Mouse (Mus musculus): ENCODE measurements around the gene Sept9. TPM values are rescaled to one million over a fixed set of nuclear protein-coding genes. Genes with fewer than 3 reads are reported as not detected.
A peak's percentile ranks its signal among the peaks of the same experiment; 100 is the strongest.
"Not testable (repeated sequence)": the region's sequence is repeated elsewhere in the genome, so short reads cannot be mapped to it uniquely, and the experiment has no call there.

Gene Sept9
- polyA plus RNA-seq, 1 experiment from 2014 or later, result 179 TPM

- Histone ChIP-seq H3K27ac (0 out of 2 replicates have a peak overlapping the region, but pooled peaks have one; percentile 15), H3K36me3 (peaks cover 22% of the 10 kb centered on the region), H3K4me2 (replicated peaks) (no peak overlapping the region), H3K4me1 (peaks cover 83% of the 10 kb centered on the region), H3K27me3 (no peaks in the 10 kb centered on the region), H3K9me3 (no peaks in the 10 kb centered on the region), H3K9ac (no peak overlapping the region), H3K4me3 (no peak overlapping the region)
- ATAC-seq (ENCODE audit: low FRiP score, low read depth), result no peak
- 89% methylated on average over 3 of the region's 3 CpGs for WGBS
These were observed 139.6 kb downstream of the Sept9 start for GRCm38 (mm10) chr11:117339050-117339449.

DNA sequence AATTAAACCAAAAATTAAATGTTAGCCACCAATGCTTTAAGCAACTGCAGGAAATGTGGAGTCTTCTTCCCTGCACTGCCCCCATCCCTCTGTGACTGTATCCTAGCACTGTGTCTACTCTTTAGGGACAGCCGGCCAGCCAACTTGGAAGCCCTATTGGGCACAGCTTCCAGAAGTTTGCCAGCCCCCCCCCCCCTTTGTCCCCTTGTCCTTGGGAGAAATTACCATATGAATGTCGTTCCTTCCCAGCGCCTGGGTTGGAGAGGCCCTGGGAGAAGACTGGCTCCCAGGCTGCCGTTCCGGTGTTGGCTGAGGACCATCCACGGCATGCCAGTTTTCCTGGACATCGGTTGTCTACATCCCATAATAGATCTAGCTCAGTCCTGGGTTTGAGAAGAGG, 141.8 kb downstream of the Sept9 start:
- peaks cover 88% of the 10 kb centered on the region for H3K4me1 ChIP-seq
- ATAC-seq (ENCODE audit: low FRiP score, low read depth), result no peak
- no peaks in the 10 kb centered on the region for H3K27me3 ChIP-seq
- H3K36me3 ChIP-seq, result peaks cover 16% of the 10 kb centered on the region
- H3K4me2 ChIP-seq (replicated peaks), result no peak overlapping the region
- 68% methylated on average over 7 of the region's 7 CpGs for WGBS
- H3K9ac ChIP-seq, result no peak overlapping the region
- no peak overlapping the region for H3K27ac ChIP-seq
- H3K9me3 ChIP-seq, result no peaks in the 10 kb centered on the region
- no peak overlapping the region for H3K4me3 ChIP-seq

GRCm38 (mm10) chr11:117342076-117342475, 142.6 kb downstream of the Sept9 start:
- H3K4me2 ChIP-seq (replicated peaks), result no peak overlapping the region
- H3K9ac ChIP-seq, result no peak overlapping the region
- peaks cover 11% of the 10 kb centered on the region; the same call in 1 of the 2 replicates for H3K36me3 ChIP-seq
- peaks cover 96% of the 10 kb centered on the region for H3K4me1 ChIP-seq
- 94% methylated on average over 7 of the region's 7 CpGs for WGBS
- no peak for ATAC-seq (ENCODE audit: low FRiP score, low read depth)
- H3K4me3 ChIP-seq, result no peak overlapping the region
- no peaks in the 10 kb centered on the region for H3K9me3 ChIP-seq
- H3K27me3 ChIP-seq, result no peaks in the 10 kb centered on the region
- no peak overlapping the region for H3K27ac ChIP-seq

- H3K4me3 ChIP-seq; H3K4me2 ChIP-seq (replicated peaks); H3K27ac ChIP-seq; ATAC-seq (ENCODE audit: low FRiP score, low read depth); H3K9me3 ChIP-seq; H3K9ac ChIP-seq; H3K36me3 ChIP-seq; H3K27me3 ChIP-seq: not testable (repeated sequence)
- H3K4me1 ChIP-seq, result peaks cover 98% of the 10 kb centered on the region
- WGBS, result 93% methylated on average over 6 of the region's 6 CpGs
These were observed 143.0 kb downstream of the Sept9 start for GRCm38 (mm10) chr11:117342490-117342889.

DNA sequence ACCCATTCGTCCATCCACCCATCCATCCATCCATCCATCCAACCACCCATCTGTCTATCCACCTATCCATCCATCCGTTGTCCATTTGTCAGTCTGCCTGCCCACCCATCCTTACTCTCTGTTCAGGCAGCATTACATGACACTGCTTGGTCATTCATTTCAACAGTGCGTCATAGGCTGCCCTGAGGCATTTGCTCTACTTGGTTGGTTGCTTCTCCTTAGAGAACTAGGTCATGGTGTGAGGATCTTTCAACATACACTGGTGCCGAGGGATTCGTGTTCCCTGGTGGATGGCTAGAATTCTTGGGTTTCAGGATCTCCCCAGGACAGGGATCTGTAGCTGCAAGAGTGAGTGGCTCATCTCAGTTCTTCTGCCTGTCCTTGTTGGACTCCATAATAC, 144.3 kb downstream of the Sept9 start:
- Histone ChIP-seq H3K9me3 (no peaks in the 10 kb centered on the region), H3K4me1 (peaks cover 98% of the 10 kb centered on the region), H3K27me3 (no peaks in the 10 kb centered on the region), H3K27ac (peak overlapping the region; percentile 90; the same call in 1 of the 2 replicates), H3K4me3 (no peak overlapping the region), H3K9ac (no peak overlapping the region; the same call in 1 of the 2 replicates), H3K4me2 (replicated peaks) (no peak overlapping the region), H3K36me3 (peaks cover 9% of the 10 kb centered on the region; the same call in 1 of the 2 replicates)
- ATAC-seq (ENCODE audit: low FRiP score, low read depth), result no peak
- 82% methylated on average over 5 of the region's 5 CpGs for WGBS

GRCm38 (mm10) chr11:117344339-117345021, 145.0 kb downstream of the Sept9 start:
- H3K27me3 ChIP-seq, result no peaks in the 10 kb centered on the region
- H3K4me3 ChIP-seq, result peak overlapping the region; percentile 10; the same call in 1 of the 2 replicates
- peak overlapping the region; percentile 90 for H3K27ac ChIP-seq
- peaks cover 9% of the 10 kb centered on the region; the same call in 1 of the 2 replicates for H3K36me3 ChIP-seq
- peak overlapping the region; percentile 53 for H3K9ac ChIP-seq
- peaks cover 98% of the 10 kb centered on the region for H3K4me1 ChIP-seq
- H3K4me2 ChIP-seq (replicated peaks), result peak overlapping the region; percentile 56
- no peak for ATAC-seq (ENCODE audit: low FRiP score, low read depth)
- H3K9me3 ChIP-seq, result no peaks in the 10 kb centered on the region
- WGBS, result 30% methylated on average over 11 of the region's 11 CpGs

DNA sequence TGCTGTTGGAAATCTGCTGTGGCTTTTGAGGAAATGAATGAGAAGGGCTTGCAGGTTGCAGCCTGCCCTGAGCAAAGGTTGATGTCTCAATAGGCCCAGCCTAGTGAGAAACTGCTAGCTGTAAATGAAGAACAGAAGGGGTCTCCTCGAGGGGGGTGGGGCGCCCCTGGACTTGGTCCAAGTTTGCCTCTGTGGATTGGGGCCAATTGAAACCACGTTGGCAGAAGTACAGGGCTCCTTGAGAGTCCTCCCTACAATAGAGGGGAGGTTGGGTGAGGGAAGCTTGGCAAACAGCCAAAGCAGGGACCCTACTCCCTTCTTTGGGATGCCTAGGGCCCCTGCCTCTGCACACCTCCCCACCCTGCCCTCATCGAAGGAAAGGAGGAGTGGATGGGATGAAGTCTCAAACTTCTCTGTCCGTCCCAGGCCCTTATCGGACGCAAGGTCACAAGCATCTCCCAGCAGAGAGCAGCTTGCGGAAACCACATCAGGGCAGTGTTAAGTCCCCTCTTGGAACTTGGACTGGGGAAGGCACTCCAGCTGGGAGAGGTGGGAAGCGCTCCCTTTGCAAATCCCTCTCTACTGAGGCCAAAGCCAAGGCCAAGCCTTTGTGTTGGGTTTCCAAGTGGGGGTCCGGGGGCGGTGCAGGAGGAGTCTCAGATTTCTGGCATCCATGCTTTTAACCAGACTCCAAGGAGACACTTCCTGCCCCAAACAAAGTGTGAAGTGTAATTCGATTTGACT, 145.7 kb downstream of the Sept9 start:
- H3K36me3 ChIP-seq, result peaks cover 5% of the 10 kb centered on the region; the same call in 1 of the 2 replicates
- peak overlapping the region; percentile 56 for H3K4me2 ChIP-seq (replicated peaks)
- H3K4me3 ChIP-seq, result peak overlapping the region; percentile 10; the same call in 1 of the 2 replicates
- 11% methylated on average over 12 of the region's 12 CpGs for WGBS
- peak overlapping the region; percentile 53 for H3K9ac ChIP-seq
- H3K27ac ChIP-seq, result peak overlapping the region; percentile 90
- H3K9me3 ChIP-seq, result no peaks in the 10 kb centered on the region
- no peaks in the 10 kb centered on the region for H3K27me3 ChIP-seq
- H3K4me1 ChIP-seq, result peaks cover 98% of the 10 kb centered on the region
- peak; percentile 71 for ATAC-seq (ENCODE audit: low FRiP score, low read depth)

GRCm38 (mm10) chr11:117347256-117347655, 147.8 kb downstream of the Sept9 start:
- no peak for ATAC-seq (ENCODE audit: low FRiP score, low read depth)
- 73% methylated on average over 4 of the region's 4 CpGs for WGBS
- Histone ChIP-seq H3K27ac (peak overlapping the region; percentile 90), H3K4me3 (no peak overlapping the region), H3K9me3 (no peaks in the 10 kb centered on the region), H3K36me3 (peaks cover 12% of the 10 kb centered on the region), H3K27me3 (no peaks in the 10 kb centered on the region), H3K4me2 (replicated peaks) (0 out of 2 replicates have a peak overlapping the region, but pooled peaks have one; percentile 7), H3K4me1 (peaks cover 86% of the 10 kb centered on the region), H3K9ac (peak overlapping the region; percentile 31; the same call in 1 of the 2 replicates)

GRCm38 (mm10) chr11:117348429-117349103, 149.1 kb downstream of the Sept9 start:
- 42% methylated on average over 10 of the region's 10 CpGs for WGBS
- H3K9me3 ChIP-seq, result no peaks in the 10 kb centered on the region
- H3K27ac ChIP-seq, result peak overlapping the region; percentile 93
- no peaks in the 10 kb centered on the region for H3K27me3 ChIP-seq
- peaks cover 25% of the 10 kb centered on the region for H3K36me3 ChIP-seq
- peak overlapping the region; percentile 19; the same call in 1 of the 2 replicates for H3K4me2 ChIP-seq (replicated peaks)
- no peak for ATAC-seq (ENCODE audit: low FRiP score, low read depth)
- H3K4me3 ChIP-seq, result no peak overlapping the region
- peaks cover 75% of the 10 kb centered on the region for H3K4me1 ChIP-seq
- H3K9ac ChIP-seq, result no peak overlapping the region

DNA sequence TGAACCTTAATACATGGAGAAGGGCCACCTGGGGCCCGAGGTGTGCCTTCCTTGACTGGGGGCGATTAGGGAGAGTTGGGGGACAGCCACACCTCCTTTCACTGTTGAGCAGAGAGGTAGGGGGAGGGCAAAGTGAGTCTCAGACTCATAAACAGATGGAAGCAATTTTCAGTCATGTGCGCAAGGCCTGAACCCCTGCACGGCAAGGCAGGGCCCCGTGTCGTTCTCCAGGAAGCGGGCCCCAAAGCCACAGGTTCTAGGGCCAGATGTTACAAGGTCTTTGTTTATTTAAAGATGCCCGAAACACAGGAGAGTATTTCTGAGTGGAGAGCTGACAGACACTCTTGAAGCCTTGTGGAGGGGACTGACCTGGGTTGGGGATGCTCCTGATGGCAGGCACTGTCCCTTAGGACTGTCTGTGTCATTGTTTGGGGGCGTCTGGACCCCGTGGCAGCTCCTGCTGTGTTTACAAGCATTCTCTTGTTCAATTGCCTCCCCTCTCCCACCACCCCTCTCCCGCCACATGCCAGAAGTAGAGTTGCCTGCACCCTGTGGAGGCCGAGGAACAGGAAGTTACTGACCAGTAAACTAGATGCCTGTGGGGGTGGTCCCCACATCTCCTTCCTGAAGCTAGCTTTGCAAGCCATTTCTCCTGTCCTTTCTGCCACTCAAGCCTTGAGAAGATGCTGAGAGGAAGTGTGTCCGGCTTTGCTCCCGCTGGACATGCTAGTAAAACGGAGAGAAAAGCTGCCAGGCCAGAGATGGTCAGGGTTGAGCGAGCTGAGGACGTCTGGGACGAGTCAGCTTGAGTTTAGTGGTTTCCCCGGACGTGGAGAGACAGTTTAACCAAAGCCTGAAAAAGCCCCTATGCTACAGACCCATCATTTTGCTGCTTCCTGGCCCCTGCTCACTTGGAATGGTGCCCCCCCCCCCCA, 150.2 kb downstream of the Sept9 start:
- Histone ChIP-seq H3K9me3 (no peaks in the 10 kb centered on the region), H3K4me2 (replicated peaks) (peak overlapping the region; percentile 54), H3K27ac (peak overlapping the region; percentile 93), H3K4me3 (no peak overlapping the region), H3K36me3 (peaks cover 36% of the 10 kb centered on the region), H3K4me1 (peaks cover 64% of the 10 kb centered on the region), H3K9ac (peak overlapping the region; percentile 50), H3K27me3 (no peaks in the 10 kb centered on the region)
- ATAC-seq (ENCODE audit: low FRiP score, low read depth), result peak; percentile 41; the same call in 1 of the 2 replicates
- 9% methylated on average over 20 of the region's 20 CpGs for WGBS
